Mouse (Mus musculus): Measurements from ENCODE around the gene Nme9.

DNA sequence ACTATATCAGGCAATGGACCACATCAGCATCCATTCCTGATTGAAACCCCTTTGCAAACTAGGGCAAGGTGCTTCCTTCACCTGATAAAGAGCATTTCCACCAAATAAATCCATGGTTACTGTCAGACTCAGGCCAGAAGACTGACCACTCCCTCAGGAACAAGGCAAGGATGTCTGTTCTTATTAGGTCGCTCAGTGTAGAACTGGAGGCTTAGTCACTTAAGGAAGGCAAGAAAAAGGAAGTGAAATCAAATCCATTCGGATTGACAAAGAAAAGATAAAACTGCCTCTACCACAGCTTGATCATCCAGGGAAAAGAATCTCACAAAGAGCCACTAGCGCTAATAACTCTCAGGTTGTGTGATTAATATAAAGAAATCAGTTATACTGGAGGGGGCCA is 42.0 kb upstream of the Nme9 start:
- TF ChIP-seq POLR2A (IDR thresholded peaks at IDR 0.05; ENCODE audit: insufficient read depth, low read depth, low read length) (no peak), CTCF (IDR thresholded peaks at IDR 0.05; ENCODE audit: insufficient read depth, low read depth, low read length) (no peak)
